In genomic region chr15:77838530-77839387, GRCm38 (mm10) we compare ENCODE assay signal across 8 mouse cellular contexts. TPM values are rescaled to one million over a fixed set of nuclear protein-coding genes. Genes with fewer than 3 reads are reported as not detected.
DNase-seq lines count a peak whose midpoint lies in the region; ATAC-seq and TF ChIP-seq lines count a peak whose summit lies in the region.

No protein-coding gene starts in this region.

- H3K9ac ChIP-seq in kidney, embryonic 15.5 days = peak overlapping the region; percentile 98
- H3K9ac ChIP-seq in midbrain, postnatal 0 days (replicated peaks; ENCODE audit: low read length, poor library complexity, severe bottlenecking) = no peak overlapping the region

- peak overlapping the region; percentile 79 for H3K4me3 ChIP-seq in kidney, embryonic 15.5 days (replicated peaks)
- H3K4me3 ChIP-seq in bone marrow macrophage, adult 2 months (ENCODE audit: insufficient read depth, low read length) = peak overlapping the region; percentile 90
- H3K4me3 ChIP-seq in midbrain, postnatal 0 days (ENCODE audit: low read depth, low read length) = no peak overlapping the region

- no peaks in the 10 kb centered on the region for H3K27me3 ChIP-seq in kidney, embryonic 15.5 days
- no peaks in the 10 kb centered on the region for H3K27me3 ChIP-seq in midbrain, postnatal 0 days (ENCODE audit: insufficient read depth, low read length)

- ATAC-seq in kidney, embryonic 15.5 days (replicated peaks; ENCODE audit: low FRiP score) = no peak
- ATAC-seq in midbrain, postnatal 0 days (ENCODE audit: low FRiP score) = no peak

- peak overlapping the region; percentile 74 for H3K4me2 ChIP-seq in kidney, embryonic 15.5 days
- peak overlapping the region; percentile 88 for H3K4me2 ChIP-seq in midbrain, postnatal 0 days (ENCODE audit: low read depth, low read length, poor library complexity, severe bottlenecking)

- no peak for TF ChIP-seq CTCF in bone marrow macrophage, adult 2 months (IDR thresholded peaks at IDR 0.05; ENCODE audit: low read depth, low read length)
- no peak for TF ChIP-seq CTCF in midbrain, postnatal 0 days (IDR thresholded peaks at IDR 0.05)

- WGBS in kidney, embryonic 15.5 days = 17% methylated on average over 4 of the region's 4 CpGs
- WGBS in midbrain, postnatal 0 days = 16% methylated on average over 4 of the region's 4 CpGs

- no peaks in the 10 kb centered on the region for H3K36me3 ChIP-seq in kidney, embryonic 15.5 days
- no peaks in the 10 kb centered on the region for H3K36me3 ChIP-seq in midbrain, postnatal 0 days (ENCODE audit: insufficient read depth, low read length)

- no peak for DNase-seq in kidney, adult 8-10 months
- DNase-seq in induced T-regulatory cell, adult 2 months (ENCODE audit: low read depth) = peak; percentile 79
- DNase-seq in midbrain, postnatal 0 days (ENCODE audit: low spot score) = no peak
- DNase-seq in retina, embryonic 14.5 days (ENCODE audit: low spot score) = no peak
- no peak for DNase-seq in cerebellum, postnatal 25 days
- DNase-seq in cerebellum, postnatal 10 days = no peak

- no peaks in the 10 kb centered on the region for H3K9me3 ChIP-seq in kidney, embryonic 15.5 days (replicated peaks)
- no peaks in the 10 kb centered on the region for H3K9me3 ChIP-seq in midbrain, postnatal 0 days (ENCODE audit: low read length)

- no peak for TF ChIP-seq POLR2A in bone marrow macrophage, adult 2 months (IDR thresholded peaks at IDR 0.05; ENCODE audit: borderline replicate concordance, low read depth, low read length)

- H3K27ac ChIP-seq in kidney, embryonic 15.5 days = peak overlapping the region; percentile 98
- peak overlapping the region; percentile 85 for H3K27ac ChIP-seq in bone marrow macrophage, adult 2 months (ENCODE audit: insufficient read depth, low read depth, low read length)
- H3K27ac ChIP-seq in midbrain, postnatal 0 days (ENCODE audit: low read depth, low read length) = no peak overlapping the region

- peaks cover 77% of the 10 kb centered on the region for H3K4me1 ChIP-seq in kidney, embryonic 15.5 days
- H3K4me1 ChIP-seq in bone marrow macrophage, adult 2 months (ENCODE audit: control insufficient read depth, insufficient read depth, low read length) = peaks cover 53% of the 10 kb centered on the region
- peaks cover 8% of the 10 kb centered on the region; the same call in 1 of the 2 replicates for H3K4me1 ChIP-seq in midbrain, postnatal 0 days (ENCODE audit: insufficient read depth, low read length)

RNA-seq across cellular contexts. Expression of gene Myh9, which starts 3.2 kb away (rescaled TPM):
- 56.2 and 60.2 TPM in 2 replicates for polyA plus RNA-seq in kidney, embryonic 15.5 days (2015; fragmentation: Nextera tagmentation; extraction: Ambion mirVana)
- 170 and 194 TPM in 2 replicates for polyA plus RNA-seq in bone marrow macrophage, adult 2 months (2012; ENCODE audit: insufficient read depth, insufficient read length, missing spikeins)
- total RNA-seq in midbrain, postnatal 0 days (2014; rRNA removed) = 26.9 and 30.8 TPM in 2 replicates
- 6.4 and 8.2 TPM in 2 replicates for polyA plus RNA-seq in midbrain, postnatal 0 days (2015; fragmentation: Nextera tagmentation; extraction: Ambion mirVana)
